Mouse (Mus musculus): ENCODE data around the gene Smim24.

DNA sequence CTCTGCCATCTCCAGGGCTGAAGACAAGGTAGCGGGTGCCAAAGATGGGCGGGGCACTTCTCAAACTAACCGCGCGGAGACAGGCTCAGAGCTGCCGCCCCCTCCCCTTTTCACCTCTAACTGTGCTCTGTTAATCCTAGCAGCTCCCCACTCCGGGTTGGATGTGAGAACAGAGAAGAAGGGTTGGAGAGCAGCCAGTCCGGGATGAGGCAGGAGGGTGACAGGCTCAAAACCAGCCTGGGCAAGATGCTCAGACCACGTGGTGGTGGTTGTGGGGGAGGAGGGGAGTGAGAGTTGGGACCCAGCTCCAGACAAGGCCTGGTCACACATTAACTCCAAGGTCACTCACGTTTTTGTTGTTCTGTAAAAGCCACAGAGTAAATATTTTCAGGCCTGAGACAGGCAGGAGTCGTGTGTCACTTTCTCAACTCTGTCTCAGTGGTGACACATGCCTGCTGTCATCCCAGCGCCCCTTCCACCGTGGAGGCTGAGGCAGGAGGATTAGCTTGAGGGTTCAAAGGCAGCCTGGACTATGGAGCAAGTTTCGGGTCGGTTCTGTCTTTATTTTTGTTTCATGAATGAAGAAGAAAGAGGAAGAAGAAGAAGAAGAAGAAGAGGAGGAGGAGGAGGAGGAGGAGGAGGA is 38.8 kb downstream of the Smim24 start:
- no peak for TF ChIP-seq CTCF (IDR thresholded peaks at IDR 0.05; ENCODE audit: low read depth)
- no peak for TF ChIP-seq EP300 (IDR thresholded peaks at IDR 0.05; ENCODE audit: low read depth)

Measured in liver, postnatal 0 days (tissue).